Mouse (Mus musculus): ENCODE data around the gene Tmem33.

Tmem33 gene

GRCm38 (mm10) chr5:67340811-67341210 is 80.4 kb downstream of the Tmem33 start:
- no peak for DNase-seq
